ENCODE assay signal across 19 mouse cellular contexts in genomic region chr13:56692011-56692410, GRCm38 (mm10). TPM values are rescaled to one million over a fixed set of nuclear protein-coding genes. Genes with fewer than 3 reads are reported as not detected.
DNase-seq lines count a peak whose midpoint lies in the region; ATAC-seq and TF ChIP-seq lines count a peak whose summit lies in the region.
"Had no signal": no experiment of that assay in that cellular context is flagged by ENCODE, and none has a peak within 500 bp of the region (broad histone marks: within the 10 kb centered on the region; RNA-seq: fewer than 3 reads in every experiment).

No protein-coding gene starts in this region.

- no peaks in the 10 kb centered on the region for H3K36me3 ChIP-seq in embryonic facial prominence, embryonic 14.5 days (ENCODE audit: control insufficient read depth, insufficient read depth, low read length)
- no peaks in the 10 kb centered on the region for H3K36me3 ChIP-seq in embryonic facial prominence, embryonic 10.5 days (replicated peaks)
- no peaks in the 10 kb centered on the region for H3K36me3 ChIP-seq in myocyte (ENCODE audit: control insufficient read depth, insufficient read depth)
- H3K36me3 ChIP-seq in forebrain, embryonic 14.5 days (ENCODE audit: control insufficient read depth, insufficient read depth, low read length): no peaks in the 10 kb centered on the region
- H3K36me3 ChIP-seq: heart, embryonic 15.5 days; hindbrain, embryonic 10.5 days; stomach, embryonic 15.5 days had no signal

- no peaks in the 10 kb centered on the region for H3K79me2 ChIP-seq in myocyte (ENCODE audit: control insufficient read depth, insufficient read depth)

- no peak overlapping the region for H3K27ac ChIP-seq in embryonic facial prominence, embryonic 14.5 days (replicated peaks; ENCODE audit: low read depth, low read length)
- H3K27ac ChIP-seq in embryonic facial prominence, embryonic 10.5 days (replicated peaks): no peak overlapping the region
- no peak overlapping the region for H3K27ac ChIP-seq in forebrain, embryonic 14.5 days (ENCODE audit: low read depth, low read length)
- H3K27ac ChIP-seq: heart, adult 2 months; heart, embryonic 15.5 days; hindbrain, embryonic 10.5 days; stomach, embryonic 15.5 days had no signal

- no peak overlapping the region for H3K4me2 ChIP-seq in embryonic facial prominence, embryonic 14.5 days (ENCODE audit: low read depth, low read length)
- H3K4me2 ChIP-seq in myocyte (ENCODE audit: low read depth): peak overlapping the region; percentile 9
- H3K4me2 ChIP-seq in forebrain, embryonic 14.5 days (ENCODE audit: low read length): no peak overlapping the region
- H3K4me2 ChIP-seq: heart, embryonic 15.5 days; liver, embryonic 11.5 days; stomach, embryonic 15.5 days had no signal

- H3K4me3 ChIP-seq in embryonic facial prominence, embryonic 14.5 days (ENCODE audit: low read depth, low read length): no peak overlapping the region
- H3K4me3 ChIP-seq in embryonic facial prominence, embryonic 10.5 days: no peak overlapping the region
- no peak overlapping the region for H3K4me3 ChIP-seq in myocyte
- no peak overlapping the region for H3K4me3 ChIP-seq in forebrain, embryonic 14.5 days (ENCODE audit: low read depth, low read length)
- H3K4me3 ChIP-seq: heart, adult 2 months; heart, embryonic 15.5 days; hindbrain, embryonic 10.5 days; megakaryocyte, embryonic 14.5 days; stomach, embryonic 15.5 days had no signal

- 43% methylated on average over 7 of the region's 7 CpGs for WGBS in embryonic facial prominence, embryonic 14.5 days
- 66% methylated on average over 7 of the region's 7 CpGs for WGBS in embryonic facial prominence, embryonic 10.5 days
- WGBS in forebrain, embryonic 14.5 days: 62% methylated on average over 7 of the region's 7 CpGs

- peaks cover 9% of the 10 kb centered on the region for H3K4me1 ChIP-seq in embryonic facial prominence, embryonic 14.5 days (ENCODE audit: control insufficient read depth, insufficient read depth, low read length)
- peaks cover 12% of the 10 kb centered on the region for H3K4me1 ChIP-seq in embryonic facial prominence, embryonic 10.5 days
- 0 out of 2 replicates have a peak, but pooled peaks cover 1% of the 10 kb centered on the region for H3K4me1 ChIP-seq in forebrain, embryonic 14.5 days (ENCODE audit: control insufficient read depth, insufficient read depth, low read length)
- H3K4me1 ChIP-seq: heart, embryonic 15.5 days had no signal

- ATAC-seq in embryonic facial prominence, embryonic 14.5 days (ENCODE audit: low read depth): no peak
- no peak for ATAC-seq in forebrain, embryonic 14.5 days

- no peak overlapping the region for H3ac ChIP-seq in myocyte (ENCODE audit: control insufficient read depth, insufficient read length)

- peak; percentile 13 for DNase-seq in embryonic facial prominence, embryonic 14.5 days (ENCODE audit: low spot score)
- DNase-seq in embryonic facial prominence, embryonic 10.5 days (ENCODE audit: low spot score): no peak
- peak; percentile 34 for DNase-seq in urinary bladder, postnatal 14 days (ENCODE audit: low spot score)
- DNase-seq in urinary bladder, adult 2 months (ENCODE audit: low spot score): no peak
- DNase-seq in thymus, postnatal 4 days: peak; percentile 51
- no peak for DNase-seq in forebrain, embryonic 14.5 days (ENCODE audit: low spot score)
- no peak for DNase-seq in gastrocnemius, postnatal 25 days
- DNase-seq: adrenal gland, adult 8-10 months; cerebellum, postnatal 25 days; gastrocnemius, postnatal 14 days; heart, adult 2 months; lung, adult 2 months; midbrain, embryonic 14.5 days had no signal

- H3K9me3 ChIP-seq in embryonic facial prominence, embryonic 14.5 days (ENCODE audit: control insufficient read depth, low read length): no peaks in the 10 kb centered on the region
- no peaks in the 10 kb centered on the region for H3K9me3 ChIP-seq in embryonic facial prominence, embryonic 10.5 days
- H3K9me3 ChIP-seq in forebrain, embryonic 14.5 days (replicated peaks; ENCODE audit: control insufficient read depth, low read length): no peaks in the 10 kb centered on the region
- H3K9me3 ChIP-seq: heart, embryonic 15.5 days; hindbrain, embryonic 10.5 days; megakaryocyte, embryonic 14.5 days; stomach, embryonic 15.5 days had no signal

- no peak overlapping the region for H3K9ac ChIP-seq in embryonic facial prominence, embryonic 14.5 days (ENCODE audit: low read depth, low read length)
- H3K9ac ChIP-seq in forebrain, embryonic 14.5 days (ENCODE audit: low read length): no peak overlapping the region
- H3K9ac ChIP-seq: heart, embryonic 15.5 days; stomach, embryonic 15.5 days had no signal

- no peaks in the 10 kb centered on the region for H3K27me3 ChIP-seq in embryonic facial prominence, embryonic 14.5 days (replicated peaks; ENCODE audit: control insufficient read depth, insufficient read depth, low read length)
- no peaks in the 10 kb centered on the region for H3K27me3 ChIP-seq in embryonic facial prominence, embryonic 10.5 days (replicated peaks; ENCODE audit: low read depth, poor library complexity, severe bottlenecking)
- peaks cover 18% of the 10 kb centered on the region for H3K27me3 ChIP-seq in myocyte (ENCODE audit: control insufficient read depth, insufficient read depth, insufficient read length)
- H3K27me3 ChIP-seq in forebrain, embryonic 14.5 days (replicated peaks; ENCODE audit: control insufficient read depth, insufficient read depth, low read length): no peaks in the 10 kb centered on the region
- H3K27me3 ChIP-seq: heart, embryonic 15.5 days; stomach, embryonic 15.5 days had no signal

- no peak for TF ChIP-seq POLR2A in myocyte (IDR thresholded peaks at IDR 0.05; ENCODE audit: insufficient read length, low read depth)

TF ChIP-seq in myocyte, 11 proteins besides CTCF, POLR2A, EP300 and RAD21:
- peak in 1 of 3 experiments; percentile 12 for TF ChIP-seq MYOD1 (IDR thresholded peaks at IDR 0.05; ENCODE audit: control insufficient read depth in 1 of 3, insufficient read length in 2 of 3, low read depth in 2 of 3)
- no peak for TF ChIP-seq TCF3 (IDR thresholded peaks at IDR 0.05; ENCODE audit: insufficient read length, low read depth)
- TF ChIP-seq CEBPB (IDR thresholded peaks at IDR 0.05; ENCODE audit: insufficient read depth, poor library complexity, severe bottlenecking): no peak
- TF ChIP-seq MYOG (IDR thresholded peaks at IDR 0.05; ENCODE audit: control insufficient read depth in 1 of 3, insufficient read depth in 1 of 3, insufficient read length in 2 of 3, low read depth in 2 of 3): no peak
- no peak for TF ChIP-seq USF1 (IDR thresholded peaks at IDR 0.05; ENCODE audit: low read depth)

RNA-seq across cellular contexts. Expression of gene Smad5, which starts 10.8 kb away (rescaled TPM):
- 45.3 and 45.9 TPM in 2 replicates for polyA plus RNA-seq in embryonic facial prominence, embryonic 14.5 days (2014; fragmentation: Nextera tagmentation; extraction: Ambion mirVana)
- 41.7 and 44.3 TPM in 2 replicates for polyA plus RNA-seq in embryonic facial prominence, embryonic 10.5 days (2016; fragmentation: Nextera tagmentation; extraction: Ambion mirVana)
- 21.9 and 25.7 TPM in 2 replicates for polyA plus RNA-seq in urinary bladder, adult 2 months (2012; rRNA removed)
- 12.7 TPM for polyA plus RNA-seq in myocyte (2012; fragmentation: generic; extraction: Trizol)
- polyA plus RNA-seq in forebrain, embryonic 14.5 days (2014; fragmentation: Nextera tagmentation; extraction: Ambion mirVana): 39.7 and 45.8 TPM in 2 replicates
- 10 to 100 TPM; 18.5 to 19.7 TPM for total RNA-seq in gastrocnemius, postnatal 25 days (2021)

Comparison
In these comparisons a context has a peak if more than half of its experiments do, and no peak if none do; other contexts are left out.
1. DNase-seq: peak in embryonic facial prominence, embryonic 14.5 days (single experiment), urinary bladder, postnatal 14 days (single experiment) and thymus, postnatal 4 days (single experiment); none in embryonic facial prominence, embryonic 10.5 days (single experiment), urinary bladder, adult 2 months (single experiment), forebrain, embryonic 14.5 days (single experiment) and gastrocnemius, postnatal 25 days (single experiment).